12 mouse cellular contexts compared by ENCODE assay signal in the genomic region with DNA sequence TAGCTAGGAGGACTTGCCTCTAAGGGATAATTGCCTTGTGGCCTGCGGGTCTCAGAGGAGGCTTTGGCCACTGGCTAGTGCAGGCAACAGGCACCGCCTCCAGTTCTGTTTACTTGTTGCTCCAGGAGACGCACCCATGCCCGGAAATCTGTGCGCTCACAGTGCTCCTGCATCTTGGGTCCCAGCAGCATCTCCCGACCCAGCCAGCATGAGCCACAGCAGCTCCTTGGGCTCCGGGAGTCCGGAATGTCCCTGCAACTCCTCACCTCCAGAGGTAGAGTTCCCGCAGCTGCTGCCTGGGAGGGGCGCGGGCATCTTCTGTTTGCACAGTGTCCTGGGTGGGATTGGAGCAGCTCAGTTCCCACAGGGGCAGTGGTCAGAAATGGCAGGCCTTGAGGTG. TPM values are rescaled to one million over a fixed set of nuclear protein-coding genes. Genes with fewer than 3 reads are reported as not detected.
A peak's percentile ranks its signal among the peaks of the same experiment; 100 is the strongest.
DNase-seq lines count a peak whose midpoint lies in the region; ATAC-seq and TF ChIP-seq lines count a peak whose summit lies in the region.
"Had no signal": no experiment of that assay in that cellular context is flagged by ENCODE, and none has a peak within 500 bp of the region (broad histone marks: within the 10 kb centered on the region; RNA-seq: fewer than 3 reads in every experiment).

A gene (plus strand): TSS at position 148 of the 400 bp plus-strand sequence.

- peak within 1 kb of the TSS; percentile 65; the same call in 1 of the 2 replicates for H3K27ac ChIP-seq in forebrain, embryonic 10.5 days
- H3K27ac ChIP-seq in forebrain, postnatal 0 days (ENCODE audit: low read depth, low read length), result no peak within 1 kb of the TSS
- H3K27ac ChIP-seq in midbrain, embryonic 12.5 days (replicated peaks), result no peak within 1 kb of the TSS
- H3K27ac ChIP-seq in midbrain, embryonic 16.5 days (ENCODE audit: low read length), result no peak within 1 kb of the TSS
- H3K27ac ChIP-seq in limb, embryonic 10.5 days, result peak within 1 kb of the TSS; percentile 66
- H3K27ac ChIP-seq: limb, embryonic 12.5 days had no signal

- no peak within 1 kb of the TSS for H3K4me2 ChIP-seq in forebrain, postnatal 0 days (ENCODE audit: low read depth)
- H3K4me2 ChIP-seq in midbrain, embryonic 12.5 days (replicated peaks), result peak within 1 kb of the TSS; percentile 13; the same call in 1 of the 2 replicates
- H3K4me2 ChIP-seq in midbrain, embryonic 16.5 days (ENCODE audit: low read length), result no peak within 1 kb of the TSS
- H3K4me2 ChIP-seq: limb, embryonic 12.5 days had no signal

- no peak within 1 kb of the TSS for H3K9ac ChIP-seq in forebrain, postnatal 0 days
- no peak within 1 kb of the TSS for H3K9ac ChIP-seq in midbrain, embryonic 12.5 days (replicated peaks)
- no peak within 1 kb of the TSS for H3K9ac ChIP-seq in midbrain, embryonic 16.5 days (ENCODE audit: low read depth, low read length)
- H3K9ac ChIP-seq: limb, embryonic 12.5 days had no signal

- H3K36me3 ChIP-seq in forebrain, embryonic 10.5 days (replicated peaks), result no peaks in the 10 kb centered on the region
- H3K36me3 ChIP-seq in forebrain, postnatal 0 days (ENCODE audit: insufficient read depth), result no peaks in the 10 kb centered on the region
- no peaks in the 10 kb centered on the region for H3K36me3 ChIP-seq in midbrain, embryonic 12.5 days
- no peaks in the 10 kb centered on the region for H3K36me3 ChIP-seq in midbrain, embryonic 16.5 days (ENCODE audit: control insufficient read depth, insufficient read depth, low read length)
- H3K36me3 ChIP-seq in limb, embryonic 10.5 days, result no peaks in the 10 kb centered on the region
- H3K36me3 ChIP-seq: limb, embryonic 12.5 days had no signal

- H3K9me3 ChIP-seq in forebrain, embryonic 10.5 days, result no peaks in the 10 kb centered on the region
- H3K9me3 ChIP-seq in forebrain, postnatal 0 days (ENCODE audit: low read length), result no peaks in the 10 kb centered on the region
- no peaks in the 10 kb centered on the region for H3K9me3 ChIP-seq in midbrain, embryonic 12.5 days
- no peaks in the 10 kb centered on the region for H3K9me3 ChIP-seq in midbrain, embryonic 16.5 days (replicated peaks; ENCODE audit: control insufficient read depth, low read length, poor library complexity, severe bottlenecking)
- H3K9me3 ChIP-seq in limb, embryonic 10.5 days (replicated peaks), result no peaks in the 10 kb centered on the region
- H3K9me3 ChIP-seq: limb, embryonic 12.5 days had no signal

- no peaks in the 10 kb centered on the region for H3K27me3 ChIP-seq in forebrain, embryonic 10.5 days (ENCODE audit: poor library complexity, severe bottlenecking)
- no peaks in the 10 kb centered on the region for H3K27me3 ChIP-seq in forebrain, postnatal 0 days (ENCODE audit: insufficient read depth, low read length)
- H3K27me3 ChIP-seq in midbrain, embryonic 12.5 days, result no peaks in the 10 kb centered on the region
- H3K27me3 ChIP-seq in midbrain, embryonic 16.5 days (ENCODE audit: control insufficient read depth, insufficient read depth, low read depth, low read length), result no peaks in the 10 kb centered on the region
- H3K27me3 ChIP-seq in limb, embryonic 10.5 days (ENCODE audit: low read depth, poor library complexity, severe bottlenecking), result no peaks in the 10 kb centered on the region
- H3K27me3 ChIP-seq: limb, embryonic 12.5 days had no signal

- no peak for TF ChIP-seq CTCF in forebrain, postnatal 0 days (IDR thresholded peaks at IDR 0.05; ENCODE audit: low read depth)

- WGBS in forebrain, embryonic 10.5 days, result 32% methylated on average over 11 of the region's 11 CpGs
- WGBS in forebrain, postnatal 0 days, result 35% methylated on average over 11 of the region's 11 CpGs
- 30% methylated on average over 11 of the region's 11 CpGs for WGBS in midbrain, embryonic 12.5 days
- 29% methylated on average over 11 of the region's 11 CpGs for WGBS in midbrain, embryonic 16.5 days
- WGBS in limb, embryonic 10.5 days, result 49% methylated on average over 11 of the region's 11 CpGs

- H3K4me3 ChIP-seq in forebrain, embryonic 10.5 days, result peak within 1 kb of the TSS; percentile 12; the same call in 1 of the 2 replicates
- no peak within 1 kb of the TSS for H3K4me3 ChIP-seq in forebrain, postnatal 0 days (ENCODE audit: low read depth, low read length)
- no peak within 1 kb of the TSS for H3K4me3 ChIP-seq in midbrain, embryonic 12.5 days
- no peak within 1 kb of the TSS for H3K4me3 ChIP-seq in midbrain, embryonic 16.5 days (ENCODE audit: low read depth, low read length)
- no peak within 1 kb of the TSS for H3K4me3 ChIP-seq in limb, embryonic 10.5 days
- H3K4me3 ChIP-seq: limb, embryonic 12.5 days had no signal

- DNase-seq in forebrain, embryonic 10.5 days (ENCODE audit: extremely low spot score, low spot score), result no peak
- DNase-seq in forebrain, postnatal 0 days, result no peak
- DNase-seq in limb, embryonic 10.5 days (ENCODE audit: low spot score), result no peak
- DNase-seq in cerebellum, adult 9-11 months, result no peak
- no peak for DNase-seq in right cerebral cortex, adult 2 months (ENCODE audit: low spot score in 2 of 2)
- DNase-seq in layer of hippocampus, adult 11-12 months (ENCODE audit: low spot score), result no peak
- DNase-seq: B cell, adult 2 months; cerebellum, adult 8-10 months; kidney, adult 18-20 months had no signal

- no peak for ATAC-seq in forebrain, postnatal 0 days
- ATAC-seq in midbrain, embryonic 12.5 days (ENCODE audit: low FRiP score, low read depth), result no peak
- no peak; the same call in 1 of the 2 replicates for ATAC-seq in midbrain, embryonic 16.5 days

- H3K4me1 ChIP-seq in forebrain, embryonic 10.5 days, result peaks cover 9% of the 10 kb centered on the region
- no peaks in the 10 kb centered on the region for H3K4me1 ChIP-seq in forebrain, postnatal 0 days (ENCODE audit: insufficient read depth)
- H3K4me1 ChIP-seq in midbrain, embryonic 12.5 days, result no peaks in the 10 kb centered on the region
- no peaks in the 10 kb centered on the region for H3K4me1 ChIP-seq in midbrain, embryonic 16.5 days (ENCODE audit: control insufficient read depth, insufficient read depth, low read length)
- peaks cover 22% of the 10 kb centered on the region for H3K4me1 ChIP-seq in limb, embryonic 10.5 days

RNA-seq across cellular contexts. Expression of the gene that starts here (rescaled TPM):
- polyA plus RNA-seq in forebrain, embryonic 10.5 days (2016; fragmentation: Nextera tagmentation; extraction: Ambion mirVana), result not detected in 2 replicates
- 0.85 and 1.4 TPM in 2 replicates for total RNA-seq in forebrain, postnatal 0 days (2014; rRNA removed)
- 0.18 and 0.62 TPM in 2 replicates for polyA plus RNA-seq in forebrain, postnatal 0 days (2015; fragmentation: Nextera tagmentation; extraction: Ambion mirVana)
- 0.05 and 0.14 TPM in 2 replicates for polyA plus RNA-seq in midbrain, embryonic 12.5 days (2016; fragmentation: Nextera tagmentation; extraction: Ambion mirVana)
- polyA plus RNA-seq in midbrain, embryonic 16.5 days (2015; fragmentation: Nextera tagmentation; extraction: Ambion mirVana), result 0.40 and 0.54 TPM in 2 replicates
- polyA plus RNA-seq in limb, embryonic 10.5 days (2016; fragmentation: Nextera tagmentation; extraction: Ambion mirVana), result 0.09 TPM in 1 of 2 replicates, not detected in the other

Comparison
In these comparisons a context has a peak if more than half of its experiments do, and no peak if none do; other contexts are left out.
1. H3K27ac ChIP-seq: peak in forebrain, embryonic 10.5 days (single experiment) and limb, embryonic 10.5 days (single experiment); none in forebrain, postnatal 0 days (single experiment), midbrain, embryonic 12.5 days (single experiment) and midbrain, embryonic 16.5 days (single experiment).